Mouse (Mus musculus): ENCODE data around the gene Col20a1. TPM values are rescaled to one million over a fixed set of nuclear protein-coding genes. Genes with fewer than 3 reads are reported as not detected.

Col20a1 gene
- polyA plus RNA-seq, 1 experiment from 2014 or later = 0.33 TPM

Other genes with a start within 250 kb of the Col20a1 start
- not detected in 3 replicates for gene Bhlhe23, start 209.6 kb upstream of the Col20a1 start, polyA plus RNA-seq (2018)
- gene Ythdf1, start 65.6 kb upstream of the Col20a1 start, polyA plus RNA-seq (2018) = 27.2 to 34.6 TPM (median 28.8 TPM) in 3 replicates
- gene Birc7, start 57.5 kb upstream of the Col20a1 start, polyA plus RNA-seq (2018) = not detected in 3 replicates
- not detected in 3 replicates for gene Nkain4, start 31.8 kb upstream of the Col20a1 start, polyA plus RNA-seq (2018)
- 24.6 to 27.3 TPM (median 25.5 TPM) in 3 replicates for gene Arfgap1, start 19.3 kb upstream of the Col20a1 start, polyA plus RNA-seq (2018)
- gene Chrna4, start 57.0 kb downstream of the Col20a1 start, polyA plus RNA-seq (2018) = not detected in 3 replicates
- gene Kcnq2, start 148.8 kb downstream of the Col20a1 start, polyA plus RNA-seq (2018) = not detected in 3 replicates
- gene Eef1a2, start 170.5 kb downstream of the Col20a1 start, polyA plus RNA-seq (2018) = 0.23 to 0.38 TPM in 2 of 3 replicates, not detected in the other
- gene Ppdpf, start 200.7 kb downstream of the Col20a1 start, polyA plus RNA-seq (2018) = 60.5 to 98.7 TPM (median 67.9 TPM) in 3 replicates
- not detected in 3 replicates for gene Ptk6, start 216.3 kb downstream of the Col20a1 start, polyA plus RNA-seq (2018)
- gene Srms, start 226.7 kb downstream of the Col20a1 start, polyA plus RNA-seq (2018) = not detected in 3 replicates
- not detected in 3 replicates for gene Fndc11, start 233.5 kb downstream of the Col20a1 start, polyA plus RNA-seq (2018)